Comparison of ENCODE assay signal across 12 mouse cellular contexts in genomic region chr19:9979156-9979555, GRCm38 (mm10). TPM values are rescaled to one million over a fixed set of nuclear protein-coding genes. Genes with fewer than 3 reads are reported as not detected.
DNase-seq lines count a peak whose midpoint lies in the region; ATAC-seq and TF ChIP-seq lines count a peak whose summit lies in the region.
"Had no signal": no experiment of that assay in that cellular context is flagged by ENCODE, and none has a peak within 500 bp of the region (broad histone marks: within the 10 kb centered on the region; RNA-seq: fewer than 3 reads in every experiment).

No protein-coding gene starts in this region.

- TF ChIP-seq EP300 in lung, postnatal 0 days (IDR thresholded peaks at IDR 0.05) = no peak

- TF ChIP-seq CTCF in lung, postnatal 0 days (IDR thresholded peaks at IDR 0.05) = no peak

- no peak for DNase-seq in heart, adult 8-10 months (ENCODE audit: low spot score)
- no peak for DNase-seq in lung, postnatal 0 days (ENCODE audit: low spot score)
- no peak for DNase-seq in lung, postnatal 25 days (ENCODE audit: low spot score)
- DNase-seq: cerebellum, adult 8-10 months; spleen, adult 18-20 months had no signal

- H3K9me3 ChIP-seq in heart, embryonic 16.5 days (replicated peaks; ENCODE audit: control insufficient read depth, low read length) = no peaks in the 10 kb centered on the region
- no peaks in the 10 kb centered on the region for H3K9me3 ChIP-seq in lung, postnatal 0 days (ENCODE audit: low read length)
- H3K9me3 ChIP-seq in embryonic facial prominence, embryonic 15.5 days (replicated peaks) = no peaks in the 10 kb centered on the region
- no peaks in the 10 kb centered on the region for H3K9me3 ChIP-seq in stomach, embryonic 16.5 days (replicated peaks; ENCODE audit: control insufficient read depth, low read length)
- H3K9me3 ChIP-seq: midbrain, embryonic 12.5 days; neural tube, embryonic 15.5 days had no signal

- H3K9ac ChIP-seq in heart, embryonic 16.5 days (ENCODE audit: low read length) = no peak overlapping the region
- no peak overlapping the region for H3K9ac ChIP-seq in lung, postnatal 0 days (replicated peaks; ENCODE audit: low read depth)
- no peak overlapping the region for H3K9ac ChIP-seq in embryonic facial prominence, embryonic 15.5 days
- no peak overlapping the region for H3K9ac ChIP-seq in stomach, embryonic 16.5 days (ENCODE audit: low read length)
- H3K9ac ChIP-seq: midbrain, embryonic 12.5 days; neural tube, embryonic 15.5 days had no signal

- 87% methylated on average over 2 of the region's 2 CpGs for WGBS in heart, embryonic 16.5 days
- 79% methylated on average over 2 of the region's 2 CpGs for WGBS in lung, postnatal 0 days
- 71% methylated on average over 2 of the region's 2 CpGs for WGBS in embryonic facial prominence, embryonic 15.5 days
- WGBS in stomach, embryonic 16.5 days = 81% methylated on average over 2 of the region's 2 CpGs

- peak overlapping the region; percentile 84 for H3K27ac ChIP-seq in heart, embryonic 16.5 days (ENCODE audit: low read length)
- H3K27ac ChIP-seq in lung, postnatal 0 days (ENCODE audit: low read length) = peak overlapping the region; percentile 68
- H3K27ac ChIP-seq in embryonic facial prominence, embryonic 15.5 days (replicated peaks) = 0 out of 2 replicates have a peak overlapping the region, but pooled peaks have one; percentile 11
- peak overlapping the region; percentile 46 for H3K27ac ChIP-seq in stomach, embryonic 16.5 days (ENCODE audit: low read length)
- H3K27ac ChIP-seq: midbrain, embryonic 12.5 days; neural tube, embryonic 15.5 days had no signal

- no peaks in the 10 kb centered on the region for H3K27me3 ChIP-seq in heart, embryonic 16.5 days (ENCODE audit: control insufficient read depth, insufficient read depth, low read length)
- H3K27me3 ChIP-seq in lung, postnatal 0 days (replicated peaks; ENCODE audit: insufficient read depth, low read length) = no peaks in the 10 kb centered on the region
- no peaks in the 10 kb centered on the region for H3K27me3 ChIP-seq in embryonic facial prominence, embryonic 15.5 days
- H3K27me3 ChIP-seq in stomach, embryonic 16.5 days (ENCODE audit: control insufficient read depth, insufficient read depth, low read length) = no peaks in the 10 kb centered on the region
- H3K27me3 ChIP-seq: midbrain, embryonic 12.5 days; neural tube, embryonic 15.5 days had no signal

- peaks cover 33% of the 10 kb centered on the region for H3K4me1 ChIP-seq in heart, embryonic 16.5 days (ENCODE audit: control insufficient read depth, insufficient read depth, low read length)
- peaks cover 14% of the 10 kb centered on the region; the same call in 1 of the 2 replicates for H3K4me1 ChIP-seq in lung, postnatal 0 days (ENCODE audit: insufficient read depth, low read depth, low read length)
- H3K4me1 ChIP-seq in embryonic facial prominence, embryonic 15.5 days = peaks cover 25% of the 10 kb centered on the region
- H3K4me1 ChIP-seq in stomach, embryonic 16.5 days (ENCODE audit: control insufficient read depth, insufficient read depth, low read length) = peaks cover 25% of the 10 kb centered on the region

- H3K4me3 ChIP-seq in heart, embryonic 16.5 days (ENCODE audit: low read length) = no peak overlapping the region
- H3K4me3 ChIP-seq in lung, postnatal 0 days (ENCODE audit: low read depth, low read length) = no peak overlapping the region
- no peak overlapping the region for H3K4me3 ChIP-seq in embryonic facial prominence, embryonic 15.5 days (replicated peaks)
- no peak overlapping the region for H3K4me3 ChIP-seq in stomach, embryonic 16.5 days (replicated peaks; ENCODE audit: low read length)
- H3K4me3 ChIP-seq: midbrain, embryonic 12.5 days; neural tube, embryonic 15.5 days had no signal

- no peak for ATAC-seq in heart, embryonic 16.5 days (replicated peaks; ENCODE audit: extremely low read depth, insufficient read depth, low FRiP score)
- no peak for ATAC-seq in lung, postnatal 0 days
- no peak for ATAC-seq in embryonic facial prominence, embryonic 15.5 days (ENCODE audit: insufficient number of reproducible peaks, low FRiP score, low TSS enrichment, low read depth)
- ATAC-seq in stomach, embryonic 16.5 days (ENCODE audit: insufficient read depth, low FRiP score) = no peak
- no peak for ATAC-seq in megakaryocyte-erythroid progenitor cell, adult 5-6 weeks (replicated peaks; ENCODE audit: low FRiP score, low TSS enrichment, poor library complexity, severe bottlenecking)
- ATAC-seq: forebrain, embryonic 14.5 days had no signal

- peaks cover 2% of the 10 kb centered on the region; the same call in 1 of the 2 replicates for H3K36me3 ChIP-seq in heart, embryonic 16.5 days (ENCODE audit: control insufficient read depth, insufficient read depth)
- H3K36me3 ChIP-seq in lung, postnatal 0 days (ENCODE audit: insufficient read depth, low read length) = peaks cover 2% of the 10 kb centered on the region; the same call in 1 of the 2 replicates
- peaks cover 6% of the 10 kb centered on the region; the same call in 1 of the 2 replicates for H3K36me3 ChIP-seq in embryonic facial prominence, embryonic 15.5 days
- no peaks in the 10 kb centered on the region for H3K36me3 ChIP-seq in stomach, embryonic 16.5 days (ENCODE audit: control insufficient read depth, insufficient read depth, low read length)

- no peak overlapping the region for H3K4me2 ChIP-seq in heart, embryonic 16.5 days (ENCODE audit: low read depth, low read length)
- no peak overlapping the region for H3K4me2 ChIP-seq in lung, postnatal 0 days (replicated peaks; ENCODE audit: low read depth, low read length)
- no peak overlapping the region for H3K4me2 ChIP-seq in embryonic facial prominence, embryonic 15.5 days (replicated peaks)
- H3K4me2 ChIP-seq in stomach, embryonic 16.5 days (ENCODE audit: low read depth, low read length) = no peak overlapping the region
- H3K4me2 ChIP-seq: midbrain, embryonic 12.5 days; neural tube, embryonic 15.5 days had no signal

RNA-seq across cellular contexts. Expression of gene Fth1, which starts 1.2 kb away (rescaled TPM):
- 1,934 and 2,252 TPM in 2 replicates for polyA plus RNA-seq in heart, embryonic 16.5 days (2015; fragmentation: Nextera tagmentation; extraction: Ambion mirVana)
- total RNA-seq in heart, adult 8-10 months (2022) = 1,000 to 10,000 TPM; 2,773 to 3,210 (median 2,950) TPM
- 3,752 and 3,783 TPM in 2 replicates for polyA plus RNA-seq in lung, postnatal 0 days (2015; fragmentation: Nextera tagmentation; extraction: Ambion mirVana)
- 1,601 and 1,694 TPM in 2 replicates for polyA plus RNA-seq in embryonic facial prominence, embryonic 15.5 days (2015; fragmentation: Nextera tagmentation; extraction: Ambion mirVana)
- 1,902 and 2,108 TPM in 2 replicates for polyA plus RNA-seq in stomach, embryonic 16.5 days (2015; fragmentation: Nextera tagmentation; extraction: Ambion mirVana)
- 1,910 and 1,948 TPM in 2 replicates for total RNA-seq in megakaryocyte-erythroid progenitor cell, adult 5-6 weeks (2014; fragmentation: Nextera tagmentation)
- total RNA-seq in megakaryocyte-erythroid progenitor cell, adult 5-6 weeks (2017) = 775 and 886 TPM in 2 replicates

RNA-seq across cellular contexts. Expression of gene Best1, which starts 22.3 kb away (rescaled TPM):
- 0.28 and 0.30 TPM in 2 replicates for polyA plus RNA-seq in heart, embryonic 16.5 days (2015; fragmentation: Nextera tagmentation; extraction: Ambion mirVana)
- total RNA-seq in heart, adult 8-10 months (2022) = under 1 TPM in 2 of 4 experiments, not detected in 2; 0.14 to 0.65 TPM
- 2.0 and 2.3 TPM in 2 replicates for polyA plus RNA-seq in lung, postnatal 0 days (2015; fragmentation: Nextera tagmentation; extraction: Ambion mirVana)
- polyA plus RNA-seq in embryonic facial prominence, embryonic 15.5 days (2015; fragmentation: Nextera tagmentation; extraction: Ambion mirVana) = 1.2 and 1.9 TPM in 2 replicates
- 0.61 and 0.64 TPM in 2 replicates for polyA plus RNA-seq in stomach, embryonic 16.5 days (2015; fragmentation: Nextera tagmentation; extraction: Ambion mirVana)
- not detected in 2 replicates for total RNA-seq in megakaryocyte-erythroid progenitor cell, adult 5-6 weeks (2014; fragmentation: Nextera tagmentation)
- total RNA-seq in megakaryocyte-erythroid progenitor cell, adult 5-6 weeks (2017) = not detected in 2 replicates

RNA-seq across cellular contexts. Expression of gene Rab3il1, which starts 22.3 kb away (rescaled TPM):
- polyA plus RNA-seq in heart, embryonic 16.5 days (2015; fragmentation: Nextera tagmentation; extraction: Ambion mirVana) = 22.1 and 24.0 TPM in 2 replicates
- total RNA-seq in heart, adult 8-10 months (2022) = 1 to 10 TPM; 6.3 to 8.1 (median 7.5) TPM
- polyA plus RNA-seq in lung, postnatal 0 days (2015; fragmentation: Nextera tagmentation; extraction: Ambion mirVana) = 23.8 and 25.9 TPM in 2 replicates
- 45.8 and 46.1 TPM in 2 replicates for polyA plus RNA-seq in embryonic facial prominence, embryonic 15.5 days (2015; fragmentation: Nextera tagmentation; extraction: Ambion mirVana)
- 33.7 and 38.1 TPM in 2 replicates for polyA plus RNA-seq in stomach, embryonic 16.5 days (2015; fragmentation: Nextera tagmentation; extraction: Ambion mirVana)
- 16.1 and 23.6 TPM in 2 replicates for total RNA-seq in megakaryocyte-erythroid progenitor cell, adult 5-6 weeks (2014; fragmentation: Nextera tagmentation)
- 6.0 and 20.1 TPM in 2 replicates for total RNA-seq in megakaryocyte-erythroid progenitor cell, adult 5-6 weeks (2017)

Comparison
In these comparisons a context has a peak if more than half of its experiments do, and no peak if none do; other contexts are left out.
1. H3K27ac ChIP-seq: peak in every context shown above with its lines; median percentile 84 in heart, embryonic 16.5 days; 68 in lung, postnatal 0 days; 46 in stomach, embryonic 16.5 days; 11 in embryonic facial prominence, embryonic 15.5 days.